Mouse (Mus musculus) midbrain, embryonic 10.5 days (tissue): ENCODE measurements around the gene Trpm3. TPM values are rescaled to one million over a fixed set of nuclear protein-coding genes. Genes with fewer than 3 reads are reported as not detected.
"Not testable (repeated sequence)": the region's sequence is repeated elsewhere in the genome, so short reads cannot be mapped to it uniquely, and the experiment has no call there.

ENCODE experiments used
- DNase-seq: peaks from one replicate; pipeline ENCODE4 v3.0.0-alpha.2; 2017; ENCODE audit warnings: low spot score
- H3K27ac ChIP-seq: fragments of 300-500 bp; sonication (generic); replicated peaks from 2 replicates; pipeline ENCODE4 v1.5.1; 2016; ENCODE audit warnings: mild to moderate bottlenecking
- H3K27me3 ChIP-seq: fragments of 300-500 bp; sonication (generic); 2 replicates; pipeline ENCODE4 v1.6.1; 2016; ENCODE audit warnings: low read depth, mild to moderate bottlenecking; ENCODE audit not compliant: poor library complexity, severe bottlenecking
- H3K36me3 ChIP-seq: fragments of 300-500 bp; sonication (generic); 2 replicates; pipeline ENCODE4 v1.6.1; 2016; ENCODE audit warnings: mild to moderate bottlenecking, moderate library complexity
- H3K4me1 ChIP-seq: fragments of 300-500 bp; sonication (generic); 2 replicates; pipeline ENCODE4 v1.6.1; 2016
- H3K4me3 ChIP-seq: fragments of 300-500 bp; sonication (generic); 2 replicates; pipeline ENCODE4 v1.5.1; 2016; ENCODE audit warnings: mild to moderate bottlenecking, moderate library complexity
- H3K9me3 ChIP-seq: fragments of 300-500 bp; sonication (generic); replicated peaks from 2 replicates; pipeline ENCODE4 v1.6.1; 2016; ENCODE audit warnings: mild to moderate bottlenecking
- WGBS: fragments of 180-500 bp; shearing (Covaris S2); methylation state at CpG from one replicate; pipeline ENCODE4 v1.1.7; 2016; 5-methylcytosine and 5-hydroxymethylcytosine counted together
- polyA plus RNA-seq: library from polyadenylated mRNA; unstranded; fragments of >200 nt; fragmentation: Nextera tagmentation; extraction: Ambion mirVana; gene quantifications from 2 replicates; pipeline ENCODE4 v1.2.1, GENCODE M21; 2016

Trpm3 gene
- polyA plus RNA-seq, 1 experiment from 2014 or later = 4.4 TPM

GRCm38 (mm10) chr19:23018186-23018727 is 879.4 kb downstream of the Trpm3 start:
- no peaks in the 10 kb centered on the region for H3K27me3 ChIP-seq
- H3K9me3 ChIP-seq = no peaks in the 10 kb centered on the region
- H3K4me3 ChIP-seq = no peak overlapping the region
- H3K36me3 ChIP-seq = no peaks in the 10 kb centered on the region
- H3K27ac ChIP-seq = no peak overlapping the region
- WGBS = 73% methylated on average over 2 of the region's 2 CpGs
- no peaks in the 10 kb centered on the region for H3K4me1 ChIP-seq
- DNase-seq = no peak

- Histone ChIP-seq H3K36me3 (no peaks in the 10 kb centered on the region), H3K27ac (no peak overlapping the region), H3K4me1 (no peaks in the 10 kb centered on the region), H3K27me3 (no peaks in the 10 kb centered on the region), H3K9me3 (no peaks in the 10 kb centered on the region), H3K4me3 (no peak overlapping the region)
- no peak for DNase-seq
- 93% methylated on average over 6 of the region's 6 CpGs for WGBS
Measured at GRCm38 (mm10) chr19:23022902-23023301, 884.1 kb downstream of the Trpm3 start.

GRCm38 (mm10) chr19:23023316-23023960 is 884.6 kb downstream of the Trpm3 start:
- 92% methylated on average over 7 of the region's 7 CpGs for WGBS
- Histone ChIP-seq H3K27me3 (no peaks in the 10 kb centered on the region), H3K36me3 (no peaks in the 10 kb centered on the region), H3K4me3 (no peak overlapping the region), H3K9me3 (no peaks in the 10 kb centered on the region), H3K4me1 (no peaks in the 10 kb centered on the region), H3K27ac (no peak overlapping the region)
- DNase-seq = no peak

DNA sequence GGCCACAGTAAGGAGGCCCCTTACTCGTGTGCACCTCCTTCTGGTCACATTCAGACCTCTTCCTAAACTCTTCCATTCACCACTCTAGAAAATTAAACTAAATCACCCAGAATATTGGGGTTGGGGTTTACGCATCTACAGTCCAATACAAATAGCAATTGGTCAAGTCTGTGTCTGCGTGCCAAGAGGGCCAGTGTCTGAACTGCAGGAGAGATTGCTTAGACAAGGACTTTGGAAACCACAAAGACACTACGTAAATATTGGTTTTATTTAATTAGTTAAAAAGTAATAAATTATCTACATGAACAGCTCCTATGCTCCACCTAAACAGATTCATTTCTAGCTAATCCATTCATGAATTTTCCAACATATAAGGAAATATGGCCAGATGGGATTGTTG is 886.0 kb downstream of the Trpm3 start:
- Histone ChIP-seq H3K27me3 (no peaks in the 10 kb centered on the region), H3K9me3 (no peaks in the 10 kb centered on the region)

DNA sequence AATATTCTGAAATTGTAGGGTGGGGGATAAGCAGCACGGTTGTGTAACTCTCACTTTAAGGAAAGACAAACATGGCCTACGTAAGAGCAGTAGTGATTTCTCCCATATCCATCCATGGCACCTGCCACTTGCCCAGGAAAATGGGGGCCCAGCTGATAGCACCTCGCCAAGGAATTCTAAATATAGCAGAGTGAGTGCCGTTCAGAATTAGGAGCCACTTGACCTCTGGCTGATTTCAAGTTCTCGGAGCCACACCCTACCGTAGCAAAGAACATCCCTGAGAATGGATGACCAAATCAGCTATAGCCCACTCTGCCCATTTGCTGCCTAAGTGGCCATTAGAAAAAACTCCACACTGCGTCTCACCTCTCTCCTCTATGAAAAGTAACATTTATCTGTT is 887.6 kb downstream of the Trpm3 start:
- no peak overlapping the region for H3K27ac ChIP-seq
- no peaks in the 10 kb centered on the region for H3K4me1 ChIP-seq
- H3K4me3 ChIP-seq = no peak overlapping the region
- WGBS = 88% methylated on average over 7 of the region's 7 CpGs
- no peaks in the 10 kb centered on the region for H3K27me3 ChIP-seq
- no peak for DNase-seq
- H3K9me3 ChIP-seq = no peaks in the 10 kb centered on the region
- no peaks in the 10 kb centered on the region for H3K36me3 ChIP-seq

More for the DNA sequence above, 886.0 kb downstream of the Trpm3 start:
- no peak for DNase-seq
- Histone ChIP-seq H3K4me3 (no peak overlapping the region), H3K27ac (no peak overlapping the region), H3K36me3 (no peaks in the 10 kb centered on the region), H3K4me1 (no peaks in the 10 kb centered on the region)
- WGBS = 91% methylated on average over 4 of the region's 4 CpGs

DNA sequence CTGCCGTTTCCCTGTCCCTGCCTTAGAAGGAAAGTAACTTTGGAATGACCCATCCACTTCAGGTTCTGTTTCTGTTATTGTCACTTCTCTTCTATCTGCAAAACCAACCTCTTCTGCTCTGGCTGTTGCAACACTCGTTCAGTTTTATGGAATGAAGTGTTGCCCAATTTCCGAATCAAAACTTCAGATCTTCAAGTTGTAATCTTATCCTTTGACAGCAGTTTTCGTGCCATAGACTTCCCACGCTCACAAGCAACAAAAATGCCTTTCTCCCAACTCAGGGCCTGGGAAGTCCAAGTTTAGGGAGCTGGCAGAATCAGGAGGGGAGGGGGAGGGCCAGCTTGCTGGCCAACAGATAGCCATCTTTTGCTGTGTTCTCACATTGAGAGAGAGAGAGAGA is 889.4 kb downstream of the Trpm3 start:
- 88% methylated on average over 5 of the region's 5 CpGs for WGBS
- Histone ChIP-seq H3K36me3 (no peaks in the 10 kb centered on the region), H3K27me3 (no peaks in the 10 kb centered on the region), H3K4me3 (no peak overlapping the region), H3K9me3 (no peaks in the 10 kb centered on the region), H3K27ac (no peak overlapping the region), H3K4me1 (no peaks in the 10 kb centered on the region)
- DNase-seq = no peak

DNA sequence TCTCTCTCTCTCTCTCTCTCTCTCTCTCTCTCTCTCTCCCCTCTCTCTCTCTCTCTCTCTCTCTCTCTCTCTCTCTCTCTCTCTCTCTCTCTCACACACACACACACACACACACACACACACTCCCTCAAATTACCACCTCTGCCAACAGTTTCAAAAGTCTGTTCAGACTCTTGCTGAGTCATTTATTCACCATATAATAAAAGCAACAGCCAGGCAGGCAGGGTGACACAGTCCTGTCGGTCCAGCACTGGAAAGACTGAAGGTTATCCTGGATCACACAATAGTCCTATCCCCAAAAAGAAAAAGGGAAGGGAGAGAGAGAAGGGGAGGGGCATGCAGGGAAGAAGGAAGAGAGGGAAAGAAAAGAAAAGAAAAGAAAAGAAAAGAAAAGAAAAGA is 894.5 kb downstream of the Trpm3 start:
- WGBS = 85% methylated on average over 1 of the region's 1 CpGs
- not testable (repeated sequence) for DNase-seq, H3K9me3 ChIP-seq, H3K4me1 ChIP-seq, H3K36me3 ChIP-seq, H3K27me3 ChIP-seq, H3K27ac ChIP-seq, H3K4me3 ChIP-seq

DNA sequence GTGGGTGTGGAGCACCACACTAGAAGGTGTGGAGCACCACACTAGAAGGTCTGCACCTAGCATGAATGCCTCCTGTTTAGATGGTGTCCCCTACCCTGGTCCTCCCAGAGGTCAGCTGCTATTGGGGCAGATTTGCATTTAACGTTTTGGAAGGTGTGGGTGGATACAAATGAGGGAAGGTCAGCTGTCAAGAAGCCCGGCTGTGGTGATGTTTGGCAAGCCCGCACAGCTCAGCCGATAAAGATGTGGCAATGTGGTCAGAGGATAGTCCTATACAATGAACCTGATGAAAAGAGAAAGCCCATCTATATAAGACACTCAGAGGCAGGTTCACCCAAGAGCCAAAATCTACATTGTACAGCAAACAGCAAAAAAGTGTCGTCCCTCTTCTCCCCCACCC is 895.3 kb downstream of the Trpm3 start:
- Histone ChIP-seq H3K27ac (no peak overlapping the region), H3K36me3 (no peaks in the 10 kb centered on the region), H3K4me1 (no peaks in the 10 kb centered on the region), H3K4me3 (no peak overlapping the region), H3K27me3 (no peaks in the 10 kb centered on the region), H3K9me3 (no peaks in the 10 kb centered on the region)
- no peak for DNase-seq
- WGBS = 87% methylated on average over 5 of the region's 5 CpGs

DNA sequence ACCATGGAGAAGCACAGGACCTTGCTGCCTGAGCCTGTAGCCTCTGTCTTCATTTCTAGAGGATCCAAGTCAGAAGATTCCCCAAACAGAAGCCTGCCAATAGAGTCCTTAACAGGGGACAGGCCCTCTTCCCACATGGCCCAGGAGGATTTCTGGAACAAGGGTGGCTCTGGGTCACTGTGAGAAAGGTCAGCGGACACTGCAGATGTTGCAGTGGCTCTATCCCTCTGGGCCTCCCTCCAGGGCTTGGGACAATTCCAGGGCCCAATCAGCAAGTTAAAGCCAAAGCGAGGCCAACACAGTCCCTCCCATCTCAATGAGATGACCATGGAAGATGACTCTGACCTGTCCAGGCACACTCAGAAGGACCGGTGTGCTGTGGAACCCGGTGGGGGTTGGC is 896.1 kb downstream of the Trpm3 start:
- DNase-seq = no peak
- no peaks in the 10 kb centered on the region for H3K9me3 ChIP-seq
- H3K36me3 ChIP-seq = no peaks in the 10 kb centered on the region
- 88% methylated on average over 4 of the region's 4 CpGs for WGBS
- H3K4me1 ChIP-seq = no peaks in the 10 kb centered on the region
- H3K4me3 ChIP-seq = no peak overlapping the region
- no peak overlapping the region for H3K27ac ChIP-seq
- H3K27me3 ChIP-seq = no peaks in the 10 kb centered on the region

DNA sequence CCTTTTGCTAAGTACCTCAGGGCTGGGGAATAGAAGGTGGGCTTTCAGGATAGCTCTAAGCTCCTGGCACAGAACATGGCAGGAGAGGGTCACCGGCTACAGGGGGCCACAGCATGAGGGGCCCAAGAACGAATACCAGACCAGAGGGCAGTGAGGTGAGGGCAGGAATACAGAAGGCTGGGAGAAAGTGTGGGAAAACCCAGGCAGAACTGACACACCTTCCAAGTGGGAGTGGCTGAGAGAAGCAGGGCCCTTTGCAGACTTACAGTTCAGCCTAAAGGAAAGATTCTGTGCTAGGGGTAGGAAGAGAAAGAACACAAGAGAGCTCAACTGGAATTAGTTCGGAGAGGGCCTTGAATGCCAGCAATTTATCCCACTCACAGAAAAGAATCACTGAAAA is 896.9 kb downstream of the Trpm3 start:
- H3K9me3 ChIP-seq = no peaks in the 10 kb centered on the region
- WGBS = 90% methylated on average over 3 of the region's 3 CpGs

GRCm38 (mm10) chr19:23036782-23037477 is 898.1 kb downstream of the Trpm3 start:
- Histone ChIP-seq H3K27me3 (no peaks in the 10 kb centered on the region), H3K4me3 (no peak overlapping the region), H3K36me3 (no peaks in the 10 kb centered on the region), H3K27ac (no peak overlapping the region), H3K4me1 (no peaks in the 10 kb centered on the region), H3K9me3 (no peaks in the 10 kb centered on the region)
- 65% methylated on average over 11 of the region's 11 CpGs for WGBS
- DNase-seq = no peak

More for the DNA sequence above, 896.9 kb downstream of the Trpm3 start:
- Histone ChIP-seq H3K36me3 (no peaks in the 10 kb centered on the region), H3K27me3 (no peaks in the 10 kb centered on the region), H3K27ac (no peak overlapping the region), H3K4me1 (no peaks in the 10 kb centered on the region), H3K4me3 (no peak overlapping the region)
- no peak for DNase-seq

GRCm38 (mm10) chr19:23037499-23037898 is 898.7 kb downstream of the Trpm3 start:
- Histone ChIP-seq H3K27ac (no peak overlapping the region), H3K36me3 (no peaks in the 10 kb centered on the region), H3K4me3 (no peak overlapping the region), H3K9me3 (no peaks in the 10 kb centered on the region), H3K27me3 (no peaks in the 10 kb centered on the region), H3K4me1 (no peaks in the 10 kb centered on the region)
- 83% methylated on average over 14 of the region's 14 CpGs for WGBS
- DNase-seq = no peak

DNA sequence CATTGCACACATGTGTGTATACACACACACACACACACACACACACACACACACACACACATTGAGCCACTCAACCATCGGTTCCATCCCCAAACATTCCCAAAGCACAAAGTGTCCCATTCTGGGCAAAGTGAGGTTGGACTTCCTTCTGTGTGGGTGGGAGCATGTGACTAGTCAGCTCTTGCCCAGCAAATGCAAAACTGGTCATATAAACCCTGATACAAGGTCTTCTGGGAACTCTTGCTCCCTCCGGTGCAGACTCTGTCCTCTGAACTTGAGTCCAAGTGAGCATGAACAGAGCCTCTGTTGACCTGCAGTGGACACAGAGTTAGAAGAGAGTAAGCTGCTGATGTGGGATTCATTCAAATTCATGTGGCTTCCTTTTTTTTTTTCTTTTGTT is 899.5 kb downstream of the Trpm3 start:
- no peaks in the 10 kb centered on the region for H3K36me3 ChIP-seq
- H3K27ac ChIP-seq = no peak overlapping the region
- no peaks in the 10 kb centered on the region for H3K9me3 ChIP-seq
- H3K4me3 ChIP-seq = no peak overlapping the region
- no peaks in the 10 kb centered on the region for H3K27me3 ChIP-seq
- H3K4me1 ChIP-seq = no peaks in the 10 kb centered on the region
- no peak for DNase-seq
- WGBS = 90% methylated on average over 2 of the region's 2 CpGs
